Mouse (Mus musculus) kidney, adult 11 months (tissue): ENCODE measurements around the gene Mrps12.

Experiments
- DNase-seq: peaks from one replicate; pipeline ENCODE4 v3.0.0; 2022

The Mrps12 gene

GRCm38 (mm10) chr7:28700269-28700668, 41.4 kb downstream of the Mrps12 start:
- DNase-seq, result no peak

DNA sequence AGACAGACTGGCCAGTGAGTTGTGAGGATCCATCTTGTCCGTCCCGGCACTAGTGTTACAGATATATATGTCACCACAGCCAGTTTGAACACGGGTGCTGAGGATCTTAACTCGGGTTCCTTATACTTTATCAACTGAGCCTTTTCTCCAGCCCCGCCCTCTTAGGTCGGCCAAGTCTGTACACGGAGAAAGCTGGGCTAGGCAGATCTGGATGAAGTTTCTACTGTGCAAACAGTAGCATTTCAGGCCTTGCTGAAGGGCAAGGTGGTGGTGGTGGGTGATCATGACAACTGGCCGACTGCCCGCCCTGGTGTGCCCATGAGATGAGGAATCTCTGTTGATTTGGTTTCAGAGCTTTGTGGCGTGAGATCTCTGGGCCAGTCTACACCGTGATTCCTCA, 44.3 kb downstream of the Mrps12 start:
- DNase-seq, result no peak

GRCm38 (mm10) chr7:28694966-28695511, 46.6 kb downstream of the Mrps12 start:
- no peak for DNase-seq

DNA sequence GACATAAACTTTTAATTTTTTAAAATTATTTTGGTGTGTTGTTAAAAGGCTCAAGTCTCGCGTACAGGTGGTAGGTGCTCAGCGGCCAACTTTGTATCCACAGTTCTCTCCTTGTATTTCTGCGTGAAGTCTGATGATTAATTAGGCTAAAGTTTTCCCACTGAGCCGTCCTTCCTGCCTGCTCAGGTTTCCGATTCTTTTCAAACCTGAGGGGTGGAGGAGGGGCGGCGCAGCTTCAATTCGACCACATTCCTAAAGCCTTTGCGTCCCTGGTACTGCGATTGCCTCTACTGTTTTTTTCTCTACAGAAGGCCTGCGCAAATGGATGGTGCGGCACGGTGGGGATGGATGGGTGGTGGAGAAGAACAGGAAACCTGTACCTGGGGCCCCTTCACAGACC, 47.2 kb downstream of the Mrps12 start:
- DNase-seq, result no peak

GRCm38 (mm10) chr7:28693321-28693966, 48.2 kb downstream of the Mrps12 start:
- peak; percentile 82 for DNase-seq

DNA sequence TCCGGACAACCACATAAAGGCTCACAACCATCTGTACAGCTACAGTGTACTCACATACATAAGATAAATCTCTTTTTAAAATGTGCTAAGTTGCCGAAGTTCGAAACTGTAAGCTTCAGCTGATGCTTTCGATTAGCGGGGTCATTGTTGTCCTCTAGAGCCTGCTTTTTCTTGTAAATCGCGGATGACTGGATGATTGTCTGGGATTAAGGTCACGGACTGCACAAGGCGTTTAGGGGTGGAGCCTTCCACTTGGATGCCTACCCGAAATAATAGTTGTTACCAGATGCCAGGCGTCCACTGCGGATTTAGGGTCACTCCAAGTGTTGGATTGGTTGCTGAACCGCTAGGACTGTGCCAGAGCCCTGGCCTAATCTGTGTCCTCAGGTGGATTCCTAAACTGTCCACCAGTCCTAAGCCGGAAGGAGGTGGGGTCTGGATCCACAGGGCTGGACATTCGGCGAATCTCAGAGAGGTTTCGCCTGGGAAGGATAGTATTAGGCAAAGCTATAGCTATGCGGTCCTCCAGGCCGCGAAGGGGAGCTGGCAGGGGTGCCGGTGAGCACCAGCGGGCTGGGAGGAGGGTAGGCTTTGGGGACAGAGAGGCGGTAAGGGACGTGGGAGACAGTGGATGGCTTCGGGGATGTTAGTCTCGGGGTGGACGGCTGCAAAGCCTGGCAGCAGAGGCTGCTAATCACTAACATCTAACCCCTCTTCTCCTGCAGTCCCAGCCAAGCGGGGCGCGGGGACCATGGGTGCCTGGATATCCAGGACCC, 48.9 kb downstream of the Mrps12 start, which contains the start of gene Fbxo27:
Gene Fbxo27, plus strand, starts transcription at position 305 of the 776 bp plus-strand sequence.
- peak; percentile 6 for DNase-seq

DNA sequence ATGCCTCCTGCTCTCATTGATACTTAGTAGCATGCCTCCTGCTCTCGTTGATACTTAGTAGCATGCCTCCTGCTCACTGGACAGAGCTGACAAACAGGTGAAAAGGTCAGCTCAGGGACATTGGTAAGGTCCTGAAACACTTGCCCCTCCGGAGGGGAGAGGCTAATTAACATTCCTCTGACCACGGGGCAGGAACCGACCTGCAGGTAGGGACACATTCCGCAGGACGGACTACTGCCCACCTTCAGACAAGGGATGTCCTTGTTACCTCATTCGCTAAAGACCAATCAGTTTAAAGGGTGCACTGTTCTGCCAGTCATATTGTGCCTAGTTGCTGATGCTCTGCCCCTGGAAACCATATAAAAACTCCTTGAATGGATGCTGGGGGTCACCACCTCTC, 50.5 kb downstream of the Mrps12 start:
- no peak for DNase-seq
